18 mouse cellular contexts compared by ENCODE assay signal in genomic region chr5:31949389-31949788, GRCm38 (mm10).
DNase-seq lines count a peak whose midpoint lies in the region; ATAC-seq and TF ChIP-seq lines count a peak whose summit lies in the region.
"Had no signal": no experiment of that assay in that cellular context is flagged by ENCODE, and none has a peak within 500 bp of the region (broad histone marks: within the 10 kb centered on the region; RNA-seq: fewer than 3 reads in every experiment).

No protein-coding gene starts in this region.

- no peak for TF ChIP-seq CTCF in lung, postnatal 0 days (IDR thresholded peaks at IDR 0.05)
- no peak for TF ChIP-seq CTCF in intestine, postnatal 0 days (IDR thresholded peaks at IDR 0.05; ENCODE audit: low read depth)

- H3K9me3 ChIP-seq in lung, postnatal 0 days (ENCODE audit: low read length) = no peaks in the 10 kb centered on the region
- H3K9me3 ChIP-seq in intestine, postnatal 0 days (ENCODE audit: control insufficient read depth) = no peaks in the 10 kb centered on the region
- H3K9me3 ChIP-seq: liver, embryonic 13.5 days; megakaryocyte, embryonic 14.5 days had no signal

- no peak overlapping the region for H3K4me2 ChIP-seq in lung, postnatal 0 days (replicated peaks; ENCODE audit: low read depth, low read length)
- H3K4me2 ChIP-seq in intestine, postnatal 0 days (replicated peaks; ENCODE audit: low read depth) = peak overlapping the region; percentile 13; the same call in 1 of the 2 replicates
- H3K4me2 ChIP-seq: liver, embryonic 13.5 days had no signal

- H3K9ac ChIP-seq in lung, postnatal 0 days (replicated peaks; ENCODE audit: low read depth) = no peak overlapping the region
- H3K9ac ChIP-seq in intestine, postnatal 0 days (ENCODE audit: low read depth, low read length) = no peak overlapping the region
- H3K9ac ChIP-seq: liver, embryonic 13.5 days had no signal

- no peak for TF ChIP-seq EP300 in lung, postnatal 0 days (IDR thresholded peaks at IDR 0.05)

- no peak overlapping the region for H3K4me3 ChIP-seq in lung, postnatal 0 days (ENCODE audit: low read depth, low read length)
- H3K4me3 ChIP-seq in intestine, postnatal 0 days (ENCODE audit: low read depth, low read length) = no peak overlapping the region
- H3K4me3 ChIP-seq: liver, embryonic 13.5 days; megakaryocyte, embryonic 14.5 days had no signal

- no peaks in the 10 kb centered on the region for H3K4me1 ChIP-seq in lung, postnatal 0 days (ENCODE audit: insufficient read depth, low read depth, low read length)
- no peaks in the 10 kb centered on the region for H3K4me1 ChIP-seq in intestine, postnatal 0 days (replicated peaks; ENCODE audit: control insufficient read depth, insufficient read depth, low read length)
- H3K4me1 ChIP-seq: liver, embryonic 13.5 days had no signal

- H3K27ac ChIP-seq in lung, postnatal 0 days (ENCODE audit: low read length) = no peak overlapping the region
- H3K27ac ChIP-seq in intestine, postnatal 0 days (ENCODE audit: low read depth, low read length) = no peak overlapping the region
- H3K27ac ChIP-seq: liver, embryonic 13.5 days had no signal

- peak; percentile 18 for DNase-seq in gastrocnemius, postnatal 25 days
- no peak for DNase-seq in gastrocnemius, postnatal 14 days
- DNase-seq in lung, postnatal 36 days = peak; percentile 24
- DNase-seq in lung, postnatal 0 days (ENCODE audit: low spot score) = no peak
- peak; percentile 67 for DNase-seq in skeletal muscle tissue, adult 2 months (ENCODE audit: low read depth, low spot score)
- DNase-seq: adrenal gland, adult 8-10 months; B cell, adult 2 months; cerebellum, adult 11-12 months; gastrocnemius, postnatal 10 days; heart, postnatal 4 days; kidney, adult 9 months; kidney, postnatal 4 days; liver, embryonic 13.5 days; right cerebral cortex, adult 18-20 months; thymus, postnatal 36 days had no signal

- no peak for ATAC-seq in lung, postnatal 0 days
- peak; percentile 75 for ATAC-seq in intestine, postnatal 0 days
- no peak for ATAC-seq in granulocyte monocyte progenitor cell, adult 5-6 weeks (replicated peaks; ENCODE audit: poor library complexity, severe bottlenecking)

- intact Hi-C loops in gastrocnemius, postnatal 14 days (cut with DNase I; ENCODE audit: low total_unique reads) = no loop called here

- no peaks in the 10 kb centered on the region for H3K36me3 ChIP-seq in lung, postnatal 0 days (ENCODE audit: insufficient read depth, low read length)
- no peaks in the 10 kb centered on the region for H3K36me3 ChIP-seq in intestine, postnatal 0 days (ENCODE audit: control insufficient read depth, insufficient read depth)
- H3K36me3 ChIP-seq: liver, embryonic 13.5 days had no signal

- H3K27me3 ChIP-seq in lung, postnatal 0 days (replicated peaks; ENCODE audit: insufficient read depth, low read length) = no peaks in the 10 kb centered on the region
- H3K27me3 ChIP-seq in intestine, postnatal 0 days (replicated peaks; ENCODE audit: control insufficient read depth, insufficient read depth, low read length) = no peaks in the 10 kb centered on the region
- H3K27me3 ChIP-seq: liver, embryonic 13.5 days; megakaryocyte, embryonic 14.5 days had no signal

- WGBS in lung, postnatal 0 days = 65% methylated on average over 8 of the region's 8 CpGs
- WGBS in intestine, postnatal 0 days = 45% methylated on average over 8 of the region's 8 CpGs

Comparison
In these comparisons a context has a peak if more than half of its experiments do, and no peak if none do; other contexts are left out.
1. DNase-seq: peak in gastrocnemius, postnatal 25 days (single experiment), lung, postnatal 36 days (single experiment) and skeletal muscle tissue, adult 2 months (single experiment); none in gastrocnemius, postnatal 14 days (single experiment) and lung, postnatal 0 days (single experiment).